10 mouse cellular contexts compared by ENCODE assay signal in the genomic region with DNA sequence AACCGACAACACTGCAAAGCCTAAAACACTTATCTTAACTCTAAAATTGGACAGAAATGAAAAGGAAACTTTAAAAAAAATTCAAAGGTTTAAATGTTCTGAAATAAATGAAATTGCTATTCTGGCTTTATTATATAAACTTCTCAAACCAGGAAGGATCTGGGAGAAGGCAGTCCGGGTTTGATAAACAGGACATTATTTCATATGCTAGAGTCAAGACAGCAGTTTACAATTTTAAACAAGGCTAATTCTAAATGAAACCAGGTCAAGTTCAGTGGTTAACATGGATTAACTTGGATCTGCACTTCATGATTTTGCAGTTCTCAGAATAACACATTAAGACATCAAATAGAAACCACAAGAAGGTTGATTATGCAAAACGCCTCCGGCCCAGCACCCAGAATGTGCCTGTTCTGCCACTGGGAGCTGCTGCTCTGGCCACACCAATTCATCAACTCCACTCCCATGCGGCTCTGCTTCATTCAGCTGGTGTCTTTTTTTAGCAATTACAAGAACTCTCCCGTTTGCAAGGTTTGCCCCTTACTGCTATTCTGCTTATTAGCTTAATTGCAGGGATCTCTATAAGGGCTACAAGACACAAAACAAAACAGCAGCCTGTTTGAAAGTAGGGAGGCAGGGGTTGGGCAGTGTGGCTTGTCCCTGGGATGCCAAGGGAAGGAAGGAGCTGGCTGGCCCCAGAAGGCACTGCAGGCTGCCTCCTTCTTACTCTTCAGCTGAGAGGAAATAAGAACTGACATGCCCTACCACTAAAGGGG. TPM values are rescaled to one million over a fixed set of nuclear protein-coding genes. Genes with fewer than 3 reads are reported as not detected.
DNase-seq lines count a peak whose midpoint lies in the region; ATAC-seq and TF ChIP-seq lines count a peak whose summit lies in the region.
"Had no signal": no experiment of that assay in that cellular context is flagged by ENCODE, and none has a peak within 500 bp of the region (broad histone marks: within the 10 kb centered on the region; RNA-seq: fewer than 3 reads in every experiment).

No protein-coding gene starts in this region.

- peak; percentile 11 to 29 for DNase-seq in layer of hippocampus, adult 8-10 months (ENCODE audit: low spot score in 2 of 2)
- DNase-seq in layer of hippocampus, postnatal 25 days (ENCODE audit: extremely low spot score in 1 of 2, low spot score in 1 of 2) = no peak
- peak; percentile 87 for DNase-seq in brain, embryonic 14.5 days (ENCODE audit: low read depth)
- DNase-seq in layer of hippocampus, adult 9-11 months = peak; percentile 49
- no peak for DNase-seq in liver, embryonic 11.5 days (ENCODE audit: low spot score)
- DNase-seq: heart, postnatal 4 days had no signal

- no peak for TF ChIP-seq POLR2A in brain, embryonic 14.5 days (IDR thresholded peaks at IDR 0.05; ENCODE audit: borderline replicate concordance, extremely low read depth, insufficient read depth, insufficient read length, poor library complexity, severe bottlenecking)

- ATAC-seq in embryonic facial prominence, embryonic 12.5 days (ENCODE audit: insufficient number of reproducible peaks, insufficient read depth, low FRiP score, low TSS enrichment) = no peak
- ATAC-seq in liver, embryonic 11.5 days (replicated peaks; ENCODE audit: low FRiP score) = no peak
- ATAC-seq in erythroid progenitor cell, adult 5-6 weeks (replicated peaks; ENCODE audit: low FRiP score, poor library complexity, severe bottlenecking) = no peak

- H3K4me1 ChIP-seq in embryonic facial prominence, embryonic 12.5 days = peaks cover 7% of the 10 kb centered on the region
- H3K4me1 ChIP-seq in liver, embryonic 11.5 days (replicated peaks; ENCODE audit: control insufficient read depth, insufficient read depth, low read length) = no peaks in the 10 kb centered on the region
- H3K4me1 ChIP-seq: limb, embryonic 15.5 days had no signal

- WGBS in embryonic facial prominence, embryonic 12.5 days = 42% methylated on average over 6 of the region's 6 CpGs
- 62% methylated on average over 6 of the region's 6 CpGs for WGBS in liver, embryonic 11.5 days

- no peaks in the 10 kb centered on the region for H3K9me3 ChIP-seq in embryonic facial prominence, embryonic 12.5 days
- H3K9me3 ChIP-seq in liver, embryonic 11.5 days (ENCODE audit: control insufficient read depth, low read length) = no peaks in the 10 kb centered on the region
- H3K9me3 ChIP-seq: limb, embryonic 15.5 days had no signal

- H3K27ac ChIP-seq in embryonic facial prominence, embryonic 12.5 days = 0 out of 2 replicates have a peak overlapping the region, but pooled peaks have one; percentile 23
- no peak overlapping the region for H3K27ac ChIP-seq in liver, embryonic 11.5 days (ENCODE audit: low read depth, low read length)
- H3K27ac ChIP-seq: limb, embryonic 15.5 days had no signal

- TF ChIP-seq CTCF in brain, embryonic 14.5 days (IDR thresholded peaks at IDR 0.05; ENCODE audit: borderline replicate concordance, extremely low read depth, insufficient read depth, insufficient read length) = no peak

- no peak overlapping the region for H3K4me2 ChIP-seq in embryonic facial prominence, embryonic 12.5 days (replicated peaks)
- no peak overlapping the region for H3K4me2 ChIP-seq in liver, embryonic 11.5 days
- H3K4me2 ChIP-seq: limb, embryonic 15.5 days had no signal

- H3K9ac ChIP-seq in embryonic facial prominence, embryonic 12.5 days = peak overlapping the region; percentile 36; the same call in 1 of the 2 replicates
- H3K9ac ChIP-seq in liver, embryonic 11.5 days (ENCODE audit: low read depth, low read length) = no peak overlapping the region
- H3K9ac ChIP-seq: limb, embryonic 15.5 days had no signal

- no peaks in the 10 kb centered on the region for H3K36me3 ChIP-seq in embryonic facial prominence, embryonic 12.5 days
- H3K36me3 ChIP-seq in liver, embryonic 11.5 days (ENCODE audit: control insufficient read depth, insufficient read depth, low read length) = no peaks in the 10 kb centered on the region
- H3K36me3 ChIP-seq: limb, embryonic 15.5 days had no signal

- no peaks in the 10 kb centered on the region for H3K27me3 ChIP-seq in embryonic facial prominence, embryonic 12.5 days
- no peaks in the 10 kb centered on the region for H3K27me3 ChIP-seq in liver, embryonic 11.5 days (replicated peaks; ENCODE audit: control insufficient read depth, insufficient read depth, low read length)
- H3K27me3 ChIP-seq: limb, embryonic 15.5 days had no signal

- no peak overlapping the region for H3K4me3 ChIP-seq in embryonic facial prominence, embryonic 12.5 days
- no peak overlapping the region for H3K4me3 ChIP-seq in liver, embryonic 11.5 days (ENCODE audit: low read depth, low read length)
- H3K4me3 ChIP-seq: limb, embryonic 15.5 days had no signal

RNA-seq across cellular contexts. Expression of gene Samd5, which starts 24.8 kb away (rescaled TPM):
- total RNA-seq in layer of hippocampus, adult 8-10 months (2022) = 10 to 100 TPM; 15.4 to 17.0 (median 16.5) TPM
- total RNA-seq in layer of hippocampus, postnatal 25 days (2021) = 10 to 100 TPM; 11.8 to 17.0 TPM
- polyA plus RNA-seq in brain, embryonic 14.5 days (2012; rRNA removed) = 5.4 and 11.1 TPM in 2 replicates
- polyA plus RNA-seq in embryonic facial prominence, embryonic 12.5 days (2016; fragmentation: Nextera tagmentation; extraction: Ambion mirVana) = 8.8 and 9.4 TPM in 2 replicates
- 3.3 and 4.6 TPM in 2 replicates for polyA plus RNA-seq in liver, embryonic 11.5 days (2014; fragmentation: Nextera tagmentation; extraction: Ambion mirVana)
- not detected in 2 replicates for total RNA-seq in erythroid progenitor cell, adult 5-6 weeks (2015; ENCODE audit: low replicate concordance)
- total RNA-seq in erythroid progenitor cell, adult 5-6 weeks (2017; ENCODE audit: low replicate concordance) = not detected in 2 replicates
- total RNA-seq: MEL had no signal

Comparison
In these comparisons a context has a peak if more than half of its experiments do, and no peak if none do; other contexts are left out.
1. DNase-seq: peak in layer of hippocampus, adult 8-10 months (2 of 2), brain, embryonic 14.5 days (single experiment) and layer of hippocampus, adult 9-11 months (single experiment); none in layer of hippocampus, postnatal 25 days (0 of 2) and liver, embryonic 11.5 days (single experiment).
2. RNA of gene Samd5, which starts 24.8 kb away (total RNA-seq): 11.8 to 17.0 TPM in layer of hippocampus, postnatal 25 days and 15.4 to 17.0 TPM in layer of hippocampus, adult 8-10 months; not detected in erythroid progenitor cell, adult 5-6 weeks; every median in the first group is over 10 times any median in the second.